Mouse (Mus musculus): ENCODE results near the gene Tex11. TPM values are rescaled to one million over a fixed set of nuclear protein-coding genes. Genes with fewer than 3 reads are reported as not detected.

Tex11 gene
- polyA plus RNA-seq, 1 experiment from 2014 or later: 0.22 TPM

DNA sequence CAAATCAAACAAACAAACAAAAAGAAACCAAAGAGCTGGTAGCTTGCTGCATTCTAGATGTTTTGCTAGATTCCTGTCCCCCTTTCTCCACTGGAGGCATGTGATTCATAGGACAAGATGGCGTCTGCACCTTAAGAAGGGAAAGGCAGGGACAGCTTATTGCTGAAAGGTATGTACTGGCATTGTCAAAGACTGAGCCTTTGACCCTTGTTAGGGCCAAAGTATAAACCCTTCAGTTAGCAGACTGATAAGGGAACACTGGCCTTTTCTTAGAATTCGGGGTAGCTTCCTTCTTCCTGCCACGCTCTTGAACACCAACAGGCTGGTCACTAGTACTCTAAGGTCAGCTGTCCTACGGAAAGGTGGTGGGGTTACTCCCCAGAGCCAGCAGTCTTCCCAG is 262.1 kb downstream of the Tex11 start:
- H3K9ac ChIP-seq (replicated peaks; ENCODE audit: low read depth, low read length): no peak overlapping the region
- 70% methylated on average over 4 of the region's 4 CpGs for WGBS
- H3K27ac ChIP-seq (ENCODE audit: low read length): no peak overlapping the region
- H3K4me3 ChIP-seq (ENCODE audit: low read depth, low read length): no peak overlapping the region
- no peak overlapping the region for H3K4me2 ChIP-seq (replicated peaks; ENCODE audit: low read depth, low read length)
- no peaks in the 10 kb centered on the region for H3K27me3 ChIP-seq (ENCODE audit: control insufficient read depth, insufficient read depth, low read length)
- H3K36me3 ChIP-seq (ENCODE audit: control insufficient read depth, insufficient read depth, low read length): no peaks in the 10 kb centered on the region; the same call in 1 of the 2 replicates
- no peaks in the 10 kb centered on the region for H3K4me1 ChIP-seq (ENCODE audit: control insufficient read depth, insufficient read depth, low read length)
- ATAC-seq (ENCODE audit: insufficient number of reproducible peaks, insufficient read depth, low FRiP score, low read depth): no peak
- H3K9me3 ChIP-seq (ENCODE audit: control insufficient read depth, low read depth, low read length): no peaks in the 10 kb centered on the region

DNA sequence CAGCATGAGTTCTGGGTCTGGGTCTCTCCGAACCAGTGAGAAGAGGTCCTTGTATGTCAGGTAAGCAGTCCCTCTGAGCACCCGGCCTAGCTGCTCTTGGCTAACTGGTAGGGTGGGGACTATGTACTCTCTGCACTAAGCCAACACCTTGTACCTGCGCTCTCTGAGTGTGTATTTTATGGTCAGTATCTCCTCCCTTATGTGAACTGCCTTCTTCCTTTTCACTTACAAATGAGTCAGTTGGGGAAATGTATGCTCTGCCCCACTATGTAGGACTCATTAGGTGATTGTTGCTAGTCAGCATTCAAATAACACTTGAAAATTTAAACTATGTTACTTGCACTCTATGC is 262.8 kb downstream of the Tex11 start:
- WGBS: 72% methylated on average over 3 of the region's 3 CpGs
- Histone ChIP-seq H3K36me3 (ENCODE audit: control insufficient read depth, insufficient read depth, low read length) (no peaks in the 10 kb centered on the region; the same call in 1 of the 2 replicates), H3K27ac (ENCODE audit: low read length) (no peak overlapping the region), H3K27me3 (ENCODE audit: control insufficient read depth, insufficient read depth, low read length) (no peaks in the 10 kb centered on the region), H3K9ac (replicated peaks; ENCODE audit: low read depth, low read length) (no peak overlapping the region), H3K4me2 (replicated peaks; ENCODE audit: low read depth, low read length) (no peak overlapping the region), H3K4me1 (ENCODE audit: control insufficient read depth, insufficient read depth, low read length) (no peaks in the 10 kb centered on the region), H3K4me3 (ENCODE audit: low read depth, low read length) (no peak overlapping the region), H3K9me3 (ENCODE audit: control insufficient read depth, low read depth, low read length) (no peaks in the 10 kb centered on the region)
- ATAC-seq (ENCODE audit: insufficient number of reproducible peaks, insufficient read depth, low FRiP score, low read depth): no peak

DNA sequence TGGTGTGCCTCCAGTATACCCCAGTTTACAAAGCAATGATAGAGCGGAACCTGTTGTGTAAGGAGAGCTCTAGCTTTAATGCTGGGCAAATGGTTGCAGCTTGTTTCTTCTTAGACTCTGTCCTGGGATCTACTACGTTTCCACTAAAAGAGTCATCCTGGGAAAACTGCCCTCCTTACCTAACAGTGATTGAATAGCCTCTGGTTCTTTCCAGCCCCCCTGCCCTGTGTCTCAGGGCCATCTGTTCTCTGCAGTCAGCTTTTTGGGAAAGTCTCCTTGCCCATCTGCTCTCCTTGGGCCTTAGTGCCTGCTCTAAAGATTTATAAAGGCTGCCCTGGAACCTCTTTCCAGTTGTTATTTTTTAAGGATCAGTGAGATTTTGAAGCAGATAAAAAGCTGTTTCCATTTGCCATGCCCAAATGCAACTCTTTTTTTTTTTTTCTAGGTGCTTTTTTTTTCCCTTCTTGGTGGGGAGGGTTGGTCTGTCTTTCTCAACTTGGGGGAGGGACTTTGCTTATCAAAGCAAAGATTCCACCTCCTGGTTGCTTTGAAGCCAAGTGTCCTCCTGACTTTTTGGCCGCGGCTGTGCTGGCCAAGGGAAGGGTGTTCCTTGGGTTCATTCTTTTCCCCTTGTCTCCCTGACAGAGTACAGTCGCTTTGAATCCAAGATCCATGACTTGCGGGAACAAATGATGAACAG is 263.3 kb downstream of the Tex11 start:
- Histone ChIP-seq H3K4me1 (ENCODE audit: control insufficient read depth, insufficient read depth, low read length) (no peaks in the 10 kb centered on the region), H3K9ac (replicated peaks; ENCODE audit: low read depth, low read length) (no peak overlapping the region), H3K27ac (ENCODE audit: low read length) (no peak overlapping the region), H3K36me3 (ENCODE audit: control insufficient read depth, insufficient read depth, low read length) (no peaks in the 10 kb centered on the region; the same call in 1 of the 2 replicates), H3K4me2 (replicated peaks; ENCODE audit: low read depth, low read length) (no peak overlapping the region), H3K9me3 (ENCODE audit: control insufficient read depth, low read depth, low read length) (no peaks in the 10 kb centered on the region), H3K27me3 (ENCODE audit: control insufficient read depth, insufficient read depth, low read length) (no peaks in the 10 kb centered on the region), H3K4me3 (ENCODE audit: low read depth, low read length) (no peak overlapping the region)
- 59% methylated on average over 6 of the region's 6 CpGs for WGBS
- no peak for ATAC-seq (ENCODE audit: insufficient number of reproducible peaks, insufficient read depth, low FRiP score, low read depth)

DNA sequence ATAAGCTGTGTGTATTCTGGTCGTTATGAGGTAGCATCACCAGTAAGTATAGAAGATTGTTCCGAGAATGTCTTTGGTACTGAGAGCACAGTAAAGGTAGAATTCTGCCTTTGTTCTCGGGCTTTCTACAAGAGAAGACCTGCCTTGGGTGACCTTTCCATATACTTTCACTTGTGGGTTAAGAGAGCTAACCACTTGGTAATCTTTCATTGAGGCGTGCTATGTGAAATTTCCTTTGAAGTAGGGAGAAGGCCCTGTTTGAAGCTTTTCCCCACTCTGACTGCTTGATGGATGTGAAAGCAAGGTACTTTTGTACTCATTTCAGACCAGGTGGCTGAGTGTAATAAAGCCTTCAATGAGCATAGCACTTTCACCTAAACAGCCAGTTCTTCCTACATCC is 270.1 kb downstream of the Tex11 start:
- ATAC-seq (ENCODE audit: insufficient number of reproducible peaks, insufficient read depth, low FRiP score, low read depth): no peak
- Histone ChIP-seq H3K9ac (replicated peaks; ENCODE audit: low read depth, low read length) (no peak overlapping the region), H3K4me3 (ENCODE audit: low read depth, low read length) (no peak overlapping the region), H3K36me3 (ENCODE audit: control insufficient read depth, insufficient read depth, low read length) (no peaks in the 10 kb centered on the region), H3K4me2 (replicated peaks; ENCODE audit: low read depth, low read length) (no peak overlapping the region), H3K27ac (ENCODE audit: low read length) (no peak overlapping the region), H3K27me3 (ENCODE audit: control insufficient read depth, insufficient read depth, low read length) (no peaks in the 10 kb centered on the region), H3K4me1 (ENCODE audit: control insufficient read depth, insufficient read depth, low read length) (no peaks in the 10 kb centered on the region), H3K9me3 (ENCODE audit: control insufficient read depth, low read depth, low read length) (no peaks in the 10 kb centered on the region)
- WGBS: 60% methylated on average over 4 of the region's 4 CpGs

Other genes with a start within 250 kb of the Tex11 start
- 3.4 and 4.5 TPM in 2 replicates for gene Slc7a3, start 26.4 kb upstream of the Tex11 start, polyA plus RNA-seq (2014; fragmentation: Nextera tagmentation; extraction: Ambion mirVana)
- gene Snx12, start 162.9 kb upstream of the Tex11 start, polyA plus RNA-seq (2014; fragmentation: Nextera tagmentation; extraction: Ambion mirVana): 50.1 and 56.2 TPM in 2 replicates
- 2.2 and 2.5 TPM in 2 replicates for gene Foxo4, start 194.9 kb upstream of the Tex11 start, polyA plus RNA-seq (2014; fragmentation: Nextera tagmentation; extraction: Ambion mirVana)
- gene Gm614, start 204.3 kb upstream of the Tex11 start, polyA plus RNA-seq (2014; fragmentation: Nextera tagmentation; extraction: Ambion mirVana): not detected in 2 replicates
- 8.8 and 11.1 TPM in 2 replicates for gene Il2rg, start 208.6 kb upstream of the Tex11 start, polyA plus RNA-seq (2014; fragmentation: Nextera tagmentation; extraction: Ambion mirVana)
- not detected in 2 replicates for gene Gm20489, start 209.4 kb upstream of the Tex11 start, polyA plus RNA-seq (2014; fragmentation: Nextera tagmentation; extraction: Ambion mirVana)
- 42.9 and 46.8 TPM in 2 replicates for gene Med12, start 214.4 kb upstream of the Tex11 start, polyA plus RNA-seq (2014; fragmentation: Nextera tagmentation; extraction: Ambion mirVana)
- gene Nlgn3, start 239.5 kb upstream of the Tex11 start, polyA plus RNA-seq (2014; fragmentation: Nextera tagmentation; extraction: Ambion mirVana): 10.4 and 10.5 TPM in 2 replicates